Mouse (Mus musculus) left cerebral cortex, postnatal 36 days (tissue): Measurements from ENCODE around the gene C2cd5. TPM values are rescaled to one million over a fixed set of nuclear protein-coding genes. Genes with fewer than 3 reads are reported as not detected.

Source experiments
- DNase-seq, 2 experiments: peaks; one replicate each; pipeline ENCODE4 v3.0.0; 2021 to 2022; ENCODE audit warnings: low spot score in 2 of 2, mixed read lengths in 1 of 2
- intact Hi-C: fragments of 180-260 bp; cut with DNase I; formaldehyde crosslinking; loops from one replicate; pipeline ENCODE4 v1.15.1; 2025
- total RNA-seq, 2 experiments: library from RNA; stranded (reverse); gene quantifications; 2 replicates each; pipeline ENCODE4 v1.2.3; 2021

C2cd5 gene
- total RNA-seq, 2 experiments from 2014 or later = 75.8 to 109 TPM

GRCm38 (mm10) chr6:142961721-142962455, 138.1 kb downstream of the C2cd5 start:
- no peak for DNase-seq
- intact Hi-C loops = loop anchor here (5.0 to 10.0 kb wide), 2 partner anchors 35 to 437 kb away; no protein-coding TSS in a partner anchor

Other genes with a start within 250 kb of the C2cd5 start
- gene St8sia1, start 135.7 kb downstream of the C2cd5 start, total RNA-seq = 10 to 100 TPM; 28.4 to 28.6 TPM
- 100 to 1,000 TPM; 167 to 193 TPM for gene Etnk1, start 67.1 kb upstream of the C2cd5 start, total RNA-seq